8 mouse cellular contexts compared by ENCODE assay signal in genomic region chr9:53247516-53247915, GRCm38 (mm10). TPM values are rescaled to one million over a fixed set of nuclear protein-coding genes. Genes with fewer than 3 reads are reported as not detected.
DNase-seq lines count a peak whose midpoint lies in the region; ATAC-seq lines count a peak whose summit lies in the region.

No protein-coding gene starts in this region.

- DNase-seq in lung, postnatal 36 days: no peak
- no peak for DNase-seq in embryonic facial prominence, embryonic 10.5 days (ENCODE audit: low spot score)
- DNase-seq in hindbrain, embryonic 14.5 days (ENCODE audit: low spot score): no peak
- DNase-seq in right cerebral cortex, adult 18-20 months: no peak
- no peak for DNase-seq in left cerebral cortex, adult 9 months (ENCODE audit: low spot score in 2 of 2)
- no peak for DNase-seq in frontal cortex, postnatal 36 days (ENCODE audit: low spot score in 2 of 2)

- H3K9ac ChIP-seq in lung, embryonic 16.5 days (ENCODE audit: low read length): peak overlapping the region; percentile 84
- H3K9ac ChIP-seq in hindbrain, embryonic 14.5 days: peak overlapping the region; percentile 67

- peak overlapping the region; percentile 52; the same call in 1 of the 2 replicates for H3K27ac ChIP-seq in lung, embryonic 16.5 days (ENCODE audit: low read length)
- H3K27ac ChIP-seq in embryonic facial prominence, embryonic 10.5 days (replicated peaks): peak overlapping the region; percentile 80
- H3K27ac ChIP-seq in hindbrain, embryonic 14.5 days: no peak overlapping the region

- peak overlapping the region; percentile 85 for H3K4me2 ChIP-seq in lung, embryonic 16.5 days (ENCODE audit: low read depth, low read length)
- peak overlapping the region; percentile 92 for H3K4me2 ChIP-seq in hindbrain, embryonic 14.5 days (replicated peaks)

- peak overlapping the region; percentile 95 for H3K4me3 ChIP-seq in lung, embryonic 16.5 days (ENCODE audit: low read length)
- peak overlapping the region; percentile 96 for H3K4me3 ChIP-seq in embryonic facial prominence, embryonic 10.5 days
- H3K4me3 ChIP-seq in hindbrain, embryonic 14.5 days (replicated peaks; ENCODE audit: low read length): peak overlapping the region; percentile 46

- under 1% methylated on average over 23 of the region's 23 CpGs for WGBS in lung, embryonic 16.5 days
- WGBS in embryonic facial prominence, embryonic 10.5 days: 1% methylated on average over 23 of the region's 23 CpGs
- 1% methylated on average over 23 of the region's 23 CpGs for WGBS in hindbrain, embryonic 14.5 days

- no peaks in the 10 kb centered on the region for H3K9me3 ChIP-seq in lung, embryonic 16.5 days (ENCODE audit: control insufficient read depth, low read length)
- no peaks in the 10 kb centered on the region for H3K9me3 ChIP-seq in embryonic facial prominence, embryonic 10.5 days
- H3K9me3 ChIP-seq in hindbrain, embryonic 14.5 days (ENCODE audit: control insufficient read depth, low read length): no peaks in the 10 kb centered on the region

- peaks cover 9% of the 10 kb centered on the region for H3K4me1 ChIP-seq in lung, embryonic 16.5 days (replicated peaks; ENCODE audit: control insufficient read depth, insufficient read depth, low read length)
- peaks cover 16% of the 10 kb centered on the region for H3K4me1 ChIP-seq in embryonic facial prominence, embryonic 10.5 days
- H3K4me1 ChIP-seq in hindbrain, embryonic 14.5 days (replicated peaks; ENCODE audit: control insufficient read depth, insufficient read depth, low read length): peaks cover 14% of the 10 kb centered on the region

- H3K36me3 ChIP-seq in lung, embryonic 16.5 days (ENCODE audit: control insufficient read depth, insufficient read depth, low read length): no peaks in the 10 kb centered on the region
- H3K36me3 ChIP-seq in embryonic facial prominence, embryonic 10.5 days (replicated peaks): no peaks in the 10 kb centered on the region
- H3K36me3 ChIP-seq in hindbrain, embryonic 14.5 days (replicated peaks; ENCODE audit: control insufficient read depth, insufficient read depth): no peaks in the 10 kb centered on the region; the same call in 1 of the 2 replicates

- peak; percentile 32 for ATAC-seq in lung, embryonic 16.5 days (ENCODE audit: low read depth)
- peak; percentile 38 for ATAC-seq in hindbrain, embryonic 14.5 days (ENCODE audit: low FRiP score)
- peak; percentile 45 for ATAC-seq in megakaryocyte-erythroid progenitor cell, adult 5-6 weeks (replicated peaks; ENCODE audit: low FRiP score, low TSS enrichment, poor library complexity, severe bottlenecking)

- no peaks in the 10 kb centered on the region for H3K27me3 ChIP-seq in lung, embryonic 16.5 days (ENCODE audit: control insufficient read depth, insufficient read depth, low read depth, low read length)
- no peaks in the 10 kb centered on the region for H3K27me3 ChIP-seq in embryonic facial prominence, embryonic 10.5 days (replicated peaks; ENCODE audit: low read depth, poor library complexity, severe bottlenecking)
- H3K27me3 ChIP-seq in hindbrain, embryonic 14.5 days (ENCODE audit: control insufficient read depth, insufficient read depth, low read length): no peaks in the 10 kb centered on the region

RNA-seq across cellular contexts. Expression of gene Ddx10, which starts 0.3 kb away (rescaled TPM):
- polyA plus RNA-seq in lung, embryonic 16.5 days (2015; fragmentation: Nextera tagmentation; extraction: Ambion mirVana): 26.6 and 27.2 TPM in 2 replicates
- polyA plus RNA-seq in embryonic facial prominence, embryonic 10.5 days (2016; fragmentation: Nextera tagmentation; extraction: Ambion mirVana): 30.3 and 30.8 TPM in 2 replicates
- 25.1 and 27.6 TPM in 2 replicates for polyA plus RNA-seq in hindbrain, embryonic 14.5 days (2014; fragmentation: Nextera tagmentation; extraction: Ambion mirVana)
- total RNA-seq in megakaryocyte-erythroid progenitor cell, adult 5-6 weeks (2014; fragmentation: Nextera tagmentation): 35.9 and 49.9 TPM in 2 replicates
- 117 TPM in 2 replicates for total RNA-seq in megakaryocyte-erythroid progenitor cell, adult 5-6 weeks (2017)

RNA-seq across cellular contexts. Expression of gene Exph5, which starts 54.0 kb away (rescaled TPM):
- 6.9 and 7.3 TPM in 2 replicates for polyA plus RNA-seq in lung, embryonic 16.5 days (2015; fragmentation: Nextera tagmentation; extraction: Ambion mirVana)
- polyA plus RNA-seq in embryonic facial prominence, embryonic 10.5 days (2016; fragmentation: Nextera tagmentation; extraction: Ambion mirVana): 1.7 TPM in 2 replicates
- polyA plus RNA-seq in hindbrain, embryonic 14.5 days (2014; fragmentation: Nextera tagmentation; extraction: Ambion mirVana): 0.35 and 0.53 TPM in 2 replicates
- total RNA-seq in megakaryocyte-erythroid progenitor cell, adult 5-6 weeks (2014; fragmentation: Nextera tagmentation): not detected in 2 replicates
- total RNA-seq in megakaryocyte-erythroid progenitor cell, adult 5-6 weeks (2017): not detected in 2 replicates

Comparison
In these comparisons a context has a peak if more than half of its experiments do, and no peak if none do; other contexts are left out.
1. H3K4me3 ChIP-seq: peak in every context shown above with its lines; median percentile 96 in embryonic facial prominence, embryonic 10.5 days; 95 in lung, embryonic 16.5 days; 46 in hindbrain, embryonic 14.5 days.